Mouse (Mus musculus): ENCODE results near the gene Prm2.

DNA sequence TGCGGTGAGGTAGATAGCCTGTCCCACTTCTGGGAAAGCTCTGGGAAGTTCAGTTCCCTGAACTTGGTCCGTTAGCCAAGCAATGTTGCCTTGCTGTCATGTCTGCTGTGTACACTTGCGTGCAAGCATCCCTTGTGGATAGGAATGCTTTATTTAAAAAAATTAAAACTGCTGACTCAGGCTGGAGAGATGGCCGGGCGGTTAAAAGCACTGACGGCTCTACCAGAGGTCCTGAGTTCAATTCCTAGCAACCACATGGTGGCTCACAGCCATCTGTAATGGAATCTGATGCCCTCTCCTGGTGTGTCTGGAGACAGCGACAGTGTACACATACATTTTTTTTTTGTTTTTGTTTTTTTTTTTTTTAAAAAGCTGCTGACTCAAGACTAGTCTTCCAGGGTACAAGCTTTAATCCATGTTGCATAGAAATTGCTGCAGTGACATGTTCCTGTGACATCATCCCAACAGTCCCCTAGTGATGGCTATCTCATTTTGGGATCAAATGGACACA lies 8.3 kb downstream of the Prm2 start:
- TF ChIP-seq POLR2A (IDR thresholded peaks at IDR 0.05; ENCODE audit: insufficient read depth, low read length) = no peak
- TF ChIP-seq CTCF (IDR thresholded peaks at IDR 0.05; ENCODE audit: low read depth, low read length) = peak; percentile 11

All from ES-Bruce4 (cell line).